Mouse (Mus musculus): Measurements from ENCODE around the gene Chpf2.

Chpf2 gene

GRCm38 (mm10) chr5:24591268-24591721 is 4.8 kb downstream of the Chpf2 start:
- DNase-seq (ENCODE audit: low read depth, low spot score): no peak

- DNase-seq (ENCODE audit: low read depth, low spot score): no peak
Measured at GRCm38 (mm10) chr5:24591796-24592470, 5.4 kb downstream of the Chpf2 start.

GRCm38 (mm10) chr5:24592471-24593160 is 6.1 kb downstream of the Chpf2 start:
- no peak for DNase-seq (ENCODE audit: low read depth, low spot score)

GRCm38 (mm10) chr5:24593230-24593629 is 6.7 kb downstream of the Chpf2 start:
- DNase-seq (ENCODE audit: low read depth, low spot score): no peak

- DNase-seq (ENCODE audit: low read depth, low spot score): no peak
Measured at GRCm38 (mm10) chr5:24593928-24594327, 7.4 kb downstream of the Chpf2 start.

- no peak for DNase-seq (ENCODE audit: low read depth, low spot score)
Measured at GRCm38 (mm10) chr5:24594346-24594745, 7.8 kb downstream of the Chpf2 start.

GRCm38 (mm10) chr5:24595261-24595660 is 8.7 kb downstream of the Chpf2 start:
- no peak for DNase-seq (ENCODE audit: low read depth, low spot score)

- DNase-seq (ENCODE audit: low read depth, low spot score): no peak
Measured at GRCm38 (mm10) chr5:24595786-24596380, 9.3 kb downstream of the Chpf2 start.

- DNase-seq (ENCODE audit: low read depth, low spot score): peak; percentile 90
Measured at GRCm38 (mm10) chr5:24596519-24597171, 10.1 kb downstream of the Chpf2 start.

- DNase-seq (ENCODE audit: low read depth, low spot score): peak; percentile 94
Measured at GRCm38 (mm10) chr5:24597221-24597728, 10.7 kb downstream of the Chpf2 start.

GRCm38 (mm10) chr5:24597901-24598569 is 11.5 kb downstream of the Chpf2 start:
- DNase-seq (ENCODE audit: low read depth, low spot score): peak; percentile 59

- no peak for DNase-seq (ENCODE audit: low read depth, low spot score)
Measured at GRCm38 (mm10) chr5:24598570-24599006, 12.0 kb downstream of the Chpf2 start.

GRCm38 (mm10) chr5:24599137-24599536 is 12.6 kb downstream of the Chpf2 start:
- DNase-seq (ENCODE audit: low read depth, low spot score): no peak

GRCm38 (mm10) chr5:24600236-24600635 is 13.7 kb downstream of the Chpf2 start:
- no peak for DNase-seq (ENCODE audit: low read depth, low spot score)

GRCm38 (mm10) chr5:24601071-24601835 is 14.7 kb downstream of the Chpf2 start:
- DNase-seq (ENCODE audit: low read depth, low spot score): no peak

- peak; percentile 86 for DNase-seq (ENCODE audit: low read depth, low spot score)
Measured at GRCm38 (mm10) chr5:24601911-24602750, 15.6 kb downstream of the Chpf2 start.

GRCm38 (mm10) chr5:24602751-24603343 is 16.3 kb downstream of the Chpf2 start:
- DNase-seq (ENCODE audit: low read depth, low spot score): peak; percentile 91

GRCm38 (mm10) chr5:24603431-24604010 is 17.0 kb downstream of the Chpf2 start:
- DNase-seq (ENCODE audit: low read depth, low spot score): no peak

All from brain, adult 2 months (tissue).